Mouse (Mus musculus): ENCODE data around the gene Alad. TPM values are rescaled to one million over a fixed set of nuclear protein-coding genes. Genes with fewer than 3 reads are reported as not detected.

The Alad gene
- 616 and 657 TPM in 2 replicates for polyA plus RNA-seq (2015; fragmentation: Nextera tagmentation; extraction: Ambion mirVana)

GRCm38 (mm10) chr4:62519849-62520233 is at the start of gene Alad:
Gene Alad (minus strand): TSS chr4:62519918.
- peak within 1 kb of the TSS; percentile 99 for H3K9ac ChIP-seq
- H3K27me3 ChIP-seq = no peaks in the 10 kb centered on the region
- peak within 1 kb of the TSS; percentile 89 for H3K4me2 ChIP-seq
- ATAC-seq (ENCODE audit: low read depth) (peak; percentile 59), DNase-seq (peak; percentile 93)
- H3K4me1 ChIP-seq (replicated peaks) = peaks cover 81% of the 10 kb centered on the region
- peak within 1 kb of the TSS; percentile 89 for H3K4me3 ChIP-seq (replicated peaks)
- H3K36me3 ChIP-seq = peaks cover 37% of the 10 kb centered on the region
- H3K9me3 ChIP-seq (replicated peaks) = no peaks in the 10 kb centered on the region
- peak within 1 kb of the TSS; percentile 100 for H3K27ac ChIP-seq
- WGBS (ENCODE audit: insufficient replicate concordance) = under 1% methylated on average over 37 of the region's 37 CpGs

GRCm38 (mm10) chr4:62568359-62568758 is 48.6 kb upstream of the Alad start:
- Histone ChIP-seq H3K36me3 (no peaks in the 10 kb centered on the region), H3K9ac (no peak overlapping the region), H3K9me3 (replicated peaks) (no peaks in the 10 kb centered on the region), H3K27me3 (no peaks in the 10 kb centered on the region), H3K27ac (no peak overlapping the region), H3K4me1 (replicated peaks) (no peaks in the 10 kb centered on the region), H3K4me2 (no peak overlapping the region), H3K4me3 (replicated peaks) (no peak overlapping the region)
- 56% methylated on average over 1 of the region's 1 CpGs for WGBS (ENCODE audit: insufficient replicate concordance)
- ATAC-seq (ENCODE audit: low read depth) = no peak
- no peak for DNase-seq

- H3K27ac ChIP-seq = no peak overlapping the region
- WGBS (ENCODE audit: insufficient replicate concordance) = 71% methylated on average over 6 of the region's 6 CpGs
- no peak overlapping the region for H3K4me3 ChIP-seq (replicated peaks)
- DNase-seq (no peak), ATAC-seq (ENCODE audit: low read depth) (no peak)
- no peak overlapping the region for H3K9ac ChIP-seq
- no peaks in the 10 kb centered on the region for H3K4me1 ChIP-seq (replicated peaks)
- H3K9me3 ChIP-seq (replicated peaks) = no peaks in the 10 kb centered on the region
- no peak overlapping the region for H3K4me2 ChIP-seq
- H3K27me3 ChIP-seq = no peaks in the 10 kb centered on the region
- no peaks in the 10 kb centered on the region for H3K36me3 ChIP-seq
Measured at GRCm38 (mm10) chr4:62567696-62568095, 48.0 kb upstream of the Alad start.

- no peaks in the 10 kb centered on the region for H3K9me3 ChIP-seq (replicated peaks)
- no peak for DNase-seq
- no peaks in the 10 kb centered on the region for H3K27me3 ChIP-seq
- H3K36me3 ChIP-seq = no peaks in the 10 kb centered on the region
- 58% methylated on average over 4 of the region's 4 CpGs for WGBS (ENCODE audit: insufficient replicate concordance)
- H3K4me1 ChIP-seq (replicated peaks) = no peaks in the 10 kb centered on the region; the same call in 1 of the 2 replicates
- H3K27ac ChIP-seq = no peak overlapping the region
- no peak for ATAC-seq (ENCODE audit: low read depth)
- H3K4me2 ChIP-seq = no peak overlapping the region
- H3K4me3 ChIP-seq (replicated peaks) = no peak overlapping the region
- H3K9ac ChIP-seq = no peak overlapping the region
Measured at GRCm38 (mm10) chr4:62566530-62566929, 46.8 kb upstream of the Alad start.

- H3K4me1 ChIP-seq (replicated peaks) = no peaks in the 10 kb centered on the region; the same call in 1 of the 2 replicates
- DNase-seq = no peak
- no peaks in the 10 kb centered on the region for H3K9me3 ChIP-seq (replicated peaks)
- H3K27me3 ChIP-seq = no peaks in the 10 kb centered on the region
- H3K9ac ChIP-seq = no peak overlapping the region
- 34% methylated on average over 4 of the region's 4 CpGs for WGBS (ENCODE audit: insufficient replicate concordance)
- no peaks in the 10 kb centered on the region for H3K36me3 ChIP-seq
- no peak overlapping the region for H3K4me3 ChIP-seq (replicated peaks)
- no peak overlapping the region for H3K4me2 ChIP-seq
- H3K27ac ChIP-seq = no peak overlapping the region
- no peak for ATAC-seq (ENCODE audit: low read depth)
Measured at GRCm38 (mm10) chr4:62562006-62562405, 42.3 kb upstream of the Alad start.

GRCm38 (mm10) chr4:62561630-62562001 is 41.9 kb upstream of the Alad start:
- H3K36me3 ChIP-seq = no peaks in the 10 kb centered on the region
- no peak for ATAC-seq (ENCODE audit: low read depth)
- no peak overlapping the region for H3K9ac ChIP-seq
- WGBS (ENCODE audit: insufficient replicate concordance) = 29% methylated on average over 3 of the region's 3 CpGs
- no peaks in the 10 kb centered on the region for H3K27me3 ChIP-seq
- no peaks in the 10 kb centered on the region; the same call in 1 of the 2 replicates for H3K4me1 ChIP-seq (replicated peaks)
- no peaks in the 10 kb centered on the region for H3K9me3 ChIP-seq (replicated peaks)
- DNase-seq = no peak
- no peak overlapping the region for H3K4me3 ChIP-seq (replicated peaks)
- H3K4me2 ChIP-seq = no peak overlapping the region
- no peak overlapping the region for H3K27ac ChIP-seq

GRCm38 (mm10) chr4:62560963-62561629 is 41.4 kb upstream of the Alad start:
- DNase-seq (peak; percentile 38), ATAC-seq (ENCODE audit: low read depth) (no peak)
- Histone ChIP-seq H3K4me2 (no peak overlapping the region), H3K4me1 (replicated peaks) (no peaks in the 10 kb centered on the region; the same call in 1 of the 2 replicates), H3K4me3 (replicated peaks) (no peak overlapping the region), H3K27ac (no peak overlapping the region), H3K36me3 (no peaks in the 10 kb centered on the region), H3K27me3 (no peaks in the 10 kb centered on the region), H3K9me3 (replicated peaks) (no peaks in the 10 kb centered on the region), H3K9ac (no peak overlapping the region)
- WGBS (ENCODE audit: insufficient replicate concordance) = 21% methylated on average over 4 of the region's 4 CpGs

GRCm38 (mm10) chr4:62559797-62560329 is 40.1 kb upstream of the Alad start, which contains the start of gene Rgs3:
Gene Rgs3 (plus strand): TSS chr4:62559847.
- Histone ChIP-seq H3K36me3 (no peaks in the 10 kb centered on the region), H3K27me3 (no peaks in the 10 kb centered on the region), H3K4me2 (no peak within 1 kb of the TSS), H3K4me1 (replicated peaks) (no peaks in the 10 kb centered on the region; the same call in 1 of the 2 replicates), H3K4me3 (replicated peaks) (no peak within 1 kb of the TSS), H3K9me3 (replicated peaks) (no peaks in the 10 kb centered on the region), H3K9ac (no peak within 1 kb of the TSS), H3K27ac (no peak within 1 kb of the TSS)
- no peak for ATAC-seq (ENCODE audit: low read depth)
- WGBS (ENCODE audit: insufficient replicate concordance) = 33% methylated on average over 6 of the region's 6 CpGs
- no peak for DNase-seq

- ATAC-seq (ENCODE audit: low read depth) (no peak), DNase-seq (no peak)
- H3K4me1 ChIP-seq (replicated peaks) = no peaks in the 10 kb centered on the region; the same call in 1 of the 2 replicates
- 46% methylated on average over 3 of the region's 3 CpGs for WGBS (ENCODE audit: insufficient replicate concordance)
- H3K36me3 ChIP-seq = no peaks in the 10 kb centered on the region
- no peak overlapping the region for H3K9ac ChIP-seq
- no peak overlapping the region for H3K27ac ChIP-seq
- H3K4me2 ChIP-seq = no peak overlapping the region
- no peak overlapping the region for H3K4me3 ChIP-seq (replicated peaks)
- no peaks in the 10 kb centered on the region for H3K9me3 ChIP-seq (replicated peaks)
- no peaks in the 10 kb centered on the region for H3K27me3 ChIP-seq
Measured at GRCm38 (mm10) chr4:62557436-62557835, 37.7 kb upstream of the Alad start.

- H3K27ac ChIP-seq = no peak overlapping the region
- no peak overlapping the region for H3K9ac ChIP-seq
- H3K4me2 ChIP-seq = no peak overlapping the region
- H3K27me3 ChIP-seq = peaks cover 4% of the 10 kb centered on the region; the same call in 1 of the 2 replicates
- H3K36me3 ChIP-seq = no peaks in the 10 kb centered on the region
- no peak overlapping the region for H3K4me3 ChIP-seq (replicated peaks)
- no peaks in the 10 kb centered on the region for H3K4me1 ChIP-seq (replicated peaks)
- DNase-seq (no peak), ATAC-seq (ENCODE audit: low read depth) (no peak)
- H3K9me3 ChIP-seq (replicated peaks) = no peaks in the 10 kb centered on the region
- 71% methylated on average over 7 of the region's 7 CpGs for WGBS (ENCODE audit: insufficient replicate concordance)
Measured at GRCm38 (mm10) chr4:62551966-62552365, 32.2 kb upstream of the Alad start.

GRCm38 (mm10) chr4:62544801-62545200 is 25.1 kb upstream of the Alad start:
- no peak for DNase-seq
- ATAC-seq (ENCODE audit: low read depth) = no peak

GRCm38 (mm10) chr4:62543782-62544181 is 24.1 kb upstream of the Alad start:
- Histone ChIP-seq H3K36me3 (no peaks in the 10 kb centered on the region), H3K9ac (no peak overlapping the region), H3K27ac (no peak overlapping the region), H3K27me3 (no peaks in the 10 kb centered on the region), H3K4me1 (replicated peaks) (no peaks in the 10 kb centered on the region), H3K4me3 (replicated peaks) (no peak overlapping the region), H3K4me2 (no peak overlapping the region), H3K9me3 (replicated peaks) (no peaks in the 10 kb centered on the region)
- ATAC-seq (ENCODE audit: low read depth) (no peak), DNase-seq (no peak)
- WGBS (ENCODE audit: insufficient replicate concordance) = 62% methylated on average over 6 of the region's 6 CpGs

More at GRCm38 (mm10) chr4:62544801-62545200, 25.1 kb upstream of the Alad start:
- Histone ChIP-seq H3K9ac (no peak overlapping the region), H3K27ac (no peak overlapping the region), H3K9me3 (replicated peaks) (no peaks in the 10 kb centered on the region), H3K4me1 (replicated peaks) (no peaks in the 10 kb centered on the region), H3K4me3 (replicated peaks) (no peak overlapping the region), H3K36me3 (no peaks in the 10 kb centered on the region), H3K27me3 (no peaks in the 10 kb centered on the region), H3K4me2 (no peak overlapping the region)
